ENCODE assay signal across 11 mouse cellular contexts in genomic region chr7:108944002-108944401, GRCm38 (mm10). TPM values are rescaled to one million over a fixed set of nuclear protein-coding genes. Genes with fewer than 3 reads are reported as not detected.
DNase-seq lines count a peak whose midpoint lies in the region; ATAC-seq and TF ChIP-seq lines count a peak whose summit lies in the region.
"Had no signal": no experiment of that assay in that cellular context is flagged by ENCODE, and none has a peak within 500 bp of the region (broad histone marks: within the 10 kb centered on the region; RNA-seq: fewer than 3 reads in every experiment).

No protein-coding gene starts in this region.

- no peaks in the 10 kb centered on the region for H3K27me3 ChIP-seq in CH12.LX (replicated peaks)
- H3K27me3 ChIP-seq in midbrain, embryonic 13.5 days: peaks cover under 1% of the 10 kb centered on the region

- intact Hi-C loops in gastrocnemius, adult 2 months (cut with DNase I): no loop called here
- intact Hi-C loops in left cerebral cortex, postnatal 25 days (cut with DNase I): no loop called here

- no peak overlapping the region for H3K27ac ChIP-seq in gastrocnemius, adult 2 months
- no peak overlapping the region for H3K27ac ChIP-seq in CH12.LX (ENCODE audit: insufficient read depth, low read depth)
- no peak overlapping the region for H3K27ac ChIP-seq in midbrain, embryonic 13.5 days
- H3K27ac ChIP-seq: stomach, embryonic 15.5 days had no signal

- H3K9me3 ChIP-seq in CH12.LX (replicated peaks; ENCODE audit: low read length): no peaks in the 10 kb centered on the region
- no peaks in the 10 kb centered on the region for H3K9me3 ChIP-seq in midbrain, embryonic 13.5 days
- H3K9me3 ChIP-seq: stomach, embryonic 15.5 days had no signal

- H3K4me2 ChIP-seq in CH12.LX (ENCODE audit: insufficient read depth, low read depth, poor library complexity, severe bottlenecking): no peak overlapping the region
- H3K4me2 ChIP-seq in midbrain, embryonic 13.5 days (replicated peaks): no peak overlapping the region
- H3K4me2 ChIP-seq: stomach, embryonic 15.5 days had no signal

- no peak overlapping the region for H3K4me3 ChIP-seq in gastrocnemius, adult 2 months
- H3K4me3 ChIP-seq in CH12.LX (replicated peaks in 1 of 3; ENCODE audit: low read depth in 2 of 3, low read length in 2 of 3, poor library complexity in 1 of 3): no peak overlapping the region
- no peak overlapping the region for H3K4me3 ChIP-seq in midbrain, embryonic 13.5 days (replicated peaks)
- H3K4me3 ChIP-seq: stomach, embryonic 15.5 days had no signal

- peak; percentile 75 for TF ChIP-seq CTCF in gastrocnemius, adult 2 months (IDR thresholded peaks at IDR 0.05)
- TF ChIP-seq CTCF in CH12.LX (conservative IDR thresholded peaks at IDR 0.05 in 1 of 2, IDR thresholded peaks at IDR 0.05 in 1 of 2; ENCODE audit: low read depth in 2 of 2, low read length in 2 of 2): peak; percentile 61 to 70; a peak in 3 of 4 replicates

- H3K36me3 ChIP-seq in CH12.LX (replicated peaks in 1 of 2; ENCODE audit: control insufficient read depth in 1 of 2, insufficient read depth in 1 of 2, low read length in 1 of 2): peaks cover 47 to 83% of the 10 kb centered on the region in 2 experiments
- peaks cover 53% of the 10 kb centered on the region for H3K36me3 ChIP-seq in midbrain, embryonic 13.5 days

- peak; percentile 81 for ATAC-seq in granulocyte monocyte progenitor cell, adult 5-6 weeks (replicated peaks; ENCODE audit: poor library complexity, severe bottlenecking)
- peak; percentile 77 for ATAC-seq in midbrain, embryonic 13.5 days

- no peak for TF ChIP-seq EP300 in CH12.LX (IDR thresholded peaks at IDR 0.05; ENCODE audit: low read length)

- DNase-seq in gastrocnemius, adult 2 months: no peak
- DNase-seq in gastrocnemius, postnatal 25 days: no peak
- DNase-seq in CH12.LX (ENCODE audit: extremely low read depth): peak; percentile 62
- peak; percentile 56 to 64 for DNase-seq in cerebellum, adult 18-20 months
- DNase-seq in left cerebral cortex, postnatal 25 days (ENCODE audit: low spot score in 2 of 2): peak; percentile 52 to 75
- no peak for DNase-seq in ovary, postnatal 14 days (ENCODE audit: low spot score)

- in situ Hi-C loops in CH12.LX (cut with MboI; ENCODE audit: low pct_ligation_motif_present, low pct_unique_long_range_greater_than_20kb, low sequenced_read_pairs): no loop called here

- TF ChIP-seq RAD21 in CH12.LX (IDR thresholded peaks at IDR 0.05; ENCODE audit: low read depth, low read length): peak; percentile 10

- dilution Hi-C loops in CH12.LX (cut with MboI; ENCODE audit: extremely low pct_ligation_motif_present, extremely low pct_unique_long_range_greater_than_20kb, low sequenced_read_pairs): no loop called here

- no peaks in the 10 kb centered on the region for H3K79me2 ChIP-seq in CH12.LX (replicated peaks; ENCODE audit: control insufficient read depth, extremely low read depth, insufficient read depth, poor library complexity, severe bottlenecking)

- 4% methylated on average over 2 of the region's 2 CpGs for WGBS in midbrain, embryonic 13.5 days

- no peak for TF ChIP-seq POLR2A in CH12.LX (IDR thresholded peaks at IDR 0.05; ENCODE audit: low read depth, low read length)

- H3K4me1 ChIP-seq in CH12.LX (ENCODE audit: control insufficient read depth in 1 of 2, insufficient read depth in 2 of 2): peaks cover 0 to 4% of the 10 kb centered on the region in 2 experiments; a peak in 1 of 4 replicates
- no peaks in the 10 kb centered on the region for H3K4me1 ChIP-seq in midbrain, embryonic 13.5 days (replicated peaks)
- H3K4me1 ChIP-seq: stomach, embryonic 15.5 days had no signal

- no peak overlapping the region for H3K9ac ChIP-seq in CH12.LX (ENCODE audit: insufficient read depth, low read depth)
- no peak overlapping the region for H3K9ac ChIP-seq in midbrain, embryonic 13.5 days (replicated peaks)
- H3K9ac ChIP-seq: stomach, embryonic 15.5 days had no signal

TF ChIP-seq in CH12.LX, 34 proteins besides CTCF, POLR2A, EP300 and RAD21:
- no peak for TF ChIP-seq USF2 (conservative IDR thresholded peaks at IDR 0.05; ENCODE audit: low read depth, low read length)
- no peak for TF ChIP-seq JUN (IDR thresholded peaks at IDR 0.05; ENCODE audit: insufficient read depth, low read depth, low read length)
- TF ChIP-seq SMC3 (IDR thresholded peaks at IDR 0.05; ENCODE audit: low read depth, low read length): peak; percentile 39

RNA-seq across cellular contexts. Expression of gene Tub, which starts 6.1 kb away (rescaled TPM):
- total RNA-seq in gastrocnemius, adult 2 months (2021): under 1 TPM; 0.41 to 0.67 TPM
- under 1 TPM; 0.69 to 0.70 TPM for total RNA-seq in gastrocnemius, postnatal 25 days (2021)
- total RNA-seq in CH12.LX (2012; rRNA removed): 0.13 TPM in 1 of 2 replicates, not detected in the other
- total RNA-seq in CH12.LX (2014; rRNA removed): not detected in 2 replicates
- polyA plus RNA-seq in CH12.LX (2012; ENCODE audit: insufficient read length, low read depth): not detected in 2 replicates
- total RNA-seq in granulocyte monocyte progenitor cell, adult 5-6 weeks (2014; fragmentation: Nextera tagmentation): not detected in 2 replicates
- total RNA-seq in granulocyte monocyte progenitor cell, adult 5-6 weeks (2017): not detected in 2 replicates
- total RNA-seq in left cerebral cortex, postnatal 25 days (2021): 100 to 1,000 TPM; 119 to 128 TPM
- polyA plus RNA-seq in midbrain, embryonic 13.5 days (2015; fragmentation: Nextera tagmentation; extraction: Ambion mirVana): 37.9 and 40.9 TPM in 2 replicates

RNA-seq across cellular contexts. Expression of gene Eif3f, which starts 9.8 kb away (rescaled TPM):
- 100 to 1,000 TPM; 122 to 125 TPM for total RNA-seq in gastrocnemius, adult 2 months (2021)
- 10 to 100 TPM; 86.5 to 98.1 TPM for total RNA-seq in gastrocnemius, postnatal 25 days (2021)
- total RNA-seq in CH12.LX (2012; rRNA removed) (116 and 119 TPM in 2 replicates), CH12.LX (2014; rRNA removed) (86.9 and 92.0 TPM in 2 replicates)
- 170 and 172 TPM in 2 replicates for polyA plus RNA-seq in CH12.LX (2012; ENCODE audit: insufficient read length, low read depth)
- 236 and 262 TPM in 2 replicates for total RNA-seq in granulocyte monocyte progenitor cell, adult 5-6 weeks (2014; fragmentation: Nextera tagmentation)
- 54.0 and 70.5 TPM in 2 replicates for total RNA-seq in granulocyte monocyte progenitor cell, adult 5-6 weeks (2017)
- total RNA-seq in left cerebral cortex, postnatal 25 days (2021): 10 to 100 TPM; 77.7 to 82.0 TPM
- polyA plus RNA-seq in midbrain, embryonic 13.5 days (2015; fragmentation: Nextera tagmentation; extraction: Ambion mirVana): 78.2 and 78.7 TPM in 2 replicates

RNA-seq across cellular contexts. Expression of gene Nlrp10, which starts 14.0 kb away (rescaled TPM):
- 1 to 10 TPM; 2.3 to 2.5 TPM for total RNA-seq in gastrocnemius, adult 2 months (2021)
- total RNA-seq in gastrocnemius, postnatal 25 days (2021): 1 to 10 TPM in 1 of 2 experiments, under 1 TPM in 1; 0.75 to 1.6 TPM
- 0.13 TPM in 2 replicates for total RNA-seq in CH12.LX (2012; rRNA removed)
- 0.12 TPM in 2 replicates for total RNA-seq in CH12.LX (2014; rRNA removed)
- 0.10 and 0.11 TPM in 2 replicates for polyA plus RNA-seq in CH12.LX (2012; ENCODE audit: insufficient read length, low read depth)
- 1.2 and 1.7 TPM in 2 replicates for total RNA-seq in granulocyte monocyte progenitor cell, adult 5-6 weeks (2014; fragmentation: Nextera tagmentation)
- 1.4 TPM in 2 replicates for total RNA-seq in granulocyte monocyte progenitor cell, adult 5-6 weeks (2017)
- total RNA-seq in left cerebral cortex, postnatal 25 days (2021): under 1 TPM; 0.48 to 0.71 TPM
- not detected in 2 replicates for polyA plus RNA-seq in midbrain, embryonic 13.5 days (2015; fragmentation: Nextera tagmentation; extraction: Ambion mirVana)

RNA-seq across cellular contexts. Expression of gene Olfr519, which starts 49.8 kb away (rescaled TPM):
- total RNA-seq in gastrocnemius, adult 2 months (2021): not detected
- total RNA-seq in gastrocnemius, postnatal 25 days (2021): not detected
- total RNA-seq in CH12.LX (2012; rRNA removed) (not detected in 2 replicates), CH12.LX (2014; rRNA removed) (not detected in 2 replicates)
- not detected in 2 replicates for polyA plus RNA-seq in CH12.LX (2012; ENCODE audit: insufficient read length, low read depth)
- not detected in 2 replicates for total RNA-seq in granulocyte monocyte progenitor cell, adult 5-6 weeks (2014; fragmentation: Nextera tagmentation)
- not detected in 2 replicates for total RNA-seq in granulocyte monocyte progenitor cell, adult 5-6 weeks (2017)
- not detected for total RNA-seq in left cerebral cortex, postnatal 25 days (2021)
- polyA plus RNA-seq in midbrain, embryonic 13.5 days (2015; fragmentation: Nextera tagmentation; extraction: Ambion mirVana): not detected in 2 replicates
- total RNA-seq: adrenal gland, adult 18-20 months; layer of hippocampus, adult 18-20 months had no signal
- polyA plus RNA-seq: stomach, embryonic 15.5 days had no signal

RNA-seq across cellular contexts. Expression of gene Olfr518, which starts 59.2 kb away (rescaled TPM):
- total RNA-seq in gastrocnemius, adult 2 months (2021): not detected
- total RNA-seq in gastrocnemius, postnatal 25 days (2021): not detected
- total RNA-seq in CH12.LX (2012; rRNA removed): not detected in 2 replicates
- total RNA-seq in CH12.LX (2014; rRNA removed): not detected in 2 replicates
- polyA plus RNA-seq in CH12.LX (2012; ENCODE audit: insufficient read length, low read depth): not detected in 2 replicates
- total RNA-seq in granulocyte monocyte progenitor cell, adult 5-6 weeks (2014; fragmentation: Nextera tagmentation): not detected in 2 replicates
- total RNA-seq in granulocyte monocyte progenitor cell, adult 5-6 weeks (2017): not detected in 2 replicates
- total RNA-seq in left cerebral cortex, postnatal 25 days (2021): not detected
- not detected in 2 replicates for polyA plus RNA-seq in midbrain, embryonic 13.5 days (2015; fragmentation: Nextera tagmentation; extraction: Ambion mirVana)
- total RNA-seq: adrenal gland, adult 18-20 months; layer of hippocampus, adult 18-20 months had no signal
- polyA plus RNA-seq: stomach, embryonic 15.5 days had no signal

Comparison
In these comparisons a context has a peak if more than half of its experiments do, and no peak if none do; other contexts are left out.
1. DNase-seq: peak in CH12.LX (single experiment), cerebellum, adult 18-20 months (2 of 2) and left cerebral cortex, postnatal 25 days (2 of 2); none in gastrocnemius, adult 2 months (single experiment), gastrocnemius, postnatal 25 days (single experiment) and ovary, postnatal 14 days (single experiment).
2. RNA of gene Tub, which starts 6.1 kb away (total RNA-seq): 119 to 128 TPM in left cerebral cortex, postnatal 25 days; 0.69 to 0.70 TPM in gastrocnemius, postnatal 25 days, 0.41 to 0.67 TPM in gastrocnemius, adult 2 months, 0.13 TPM in CH12.LX and not detected in granulocyte monocyte progenitor cell, adult 5-6 weeks; every median in the first group is over 10 times any median in the second.